Mouse (Mus musculus) urinary bladder, postnatal 4 days (tissue): ENCODE results near the gene Acss3.

Experiments used
- DNase-seq, 2 experiments: peaks; one replicate each; pipeline ENCODE4 v3.0.0; 2021 to 2022; ENCODE audit warnings: low spot score in 2 of 2

Acss3 gene

GRCm38 (mm10) chr10:107011142-107011541, 112.3 kb downstream of the Acss3 start:
- no peak for DNase-seq

- no peak for DNase-seq
Measured at GRCm38 (mm10) chr10:106998052-106998625, 125.3 kb downstream of the Acss3 start.

GRCm38 (mm10) chr10:106989478-106989877, 134.0 kb downstream of the Acss3 start:
- DNase-seq: no peak

- no peak for DNase-seq
Measured at GRCm38 (mm10) chr10:106975193-106976141, 148.0 kb downstream of the Acss3 start.

GRCm38 (mm10) chr10:106959026-106959425, 164.4 kb downstream of the Acss3 start:
- no peak for DNase-seq

- no peak for DNase-seq
Measured at GRCm38 (mm10) chr10:106941380-106941779, 182.1 kb downstream of the Acss3 start.

- DNase-seq: no peak
Measured at GRCm38 (mm10) chr10:106939441-106939840, 184.0 kb downstream of the Acss3 start.

- DNase-seq: no peak
Measured at GRCm38 (mm10) chr10:106938851-106939250, 184.6 kb downstream of the Acss3 start.

GRCm38 (mm10) chr10:106936996-106937395, 186.5 kb downstream of the Acss3 start:
- DNase-seq: no peak

- no peak for DNase-seq
Measured at GRCm38 (mm10) chr10:106932571-106933073, 190.8 kb downstream of the Acss3 start.

GRCm38 (mm10) chr10:106928576-106929332, 194.7 kb downstream of the Acss3 start:
- no peak for DNase-seq

GRCm38 (mm10) chr10:106924798-106925197, 198.7 kb downstream of the Acss3 start:
- no peak for DNase-seq

- no peak for DNase-seq
Measured at GRCm38 (mm10) chr10:106924334-106924733, 199.1 kb downstream of the Acss3 start.

GRCm38 (mm10) chr10:106914822-106915221, 208.6 kb downstream of the Acss3 start:
- no peak for DNase-seq

GRCm38 (mm10) chr10:106914275-106914674, 209.2 kb downstream of the Acss3 start:
- DNase-seq: no peak

- DNase-seq: no peak
Measured at GRCm38 (mm10) chr10:106913032-106913431, 210.4 kb downstream of the Acss3 start.

GRCm38 (mm10) chr10:106910108-106910507, 213.4 kb downstream of the Acss3 start:
- no peak for DNase-seq

GRCm38 (mm10) chr10:106896351-106896750, 227.1 kb downstream of the Acss3 start:
- no peak for DNase-seq
